Mouse (Mus musculus) urinary bladder, postnatal 10 days (tissue): ENCODE data around the gene Foxr1.
"Not testable (repeated sequence)": the region's sequence is repeated elsewhere in the genome, so short reads cannot be mapped to it uniquely, and the experiment has no call there.

Experiments
- DNase-seq: peaks from one replicate; pipeline ENCODE4 v3.0.0; 2022; ENCODE audit warnings: low spot score

Foxr1 gene

DNA sequence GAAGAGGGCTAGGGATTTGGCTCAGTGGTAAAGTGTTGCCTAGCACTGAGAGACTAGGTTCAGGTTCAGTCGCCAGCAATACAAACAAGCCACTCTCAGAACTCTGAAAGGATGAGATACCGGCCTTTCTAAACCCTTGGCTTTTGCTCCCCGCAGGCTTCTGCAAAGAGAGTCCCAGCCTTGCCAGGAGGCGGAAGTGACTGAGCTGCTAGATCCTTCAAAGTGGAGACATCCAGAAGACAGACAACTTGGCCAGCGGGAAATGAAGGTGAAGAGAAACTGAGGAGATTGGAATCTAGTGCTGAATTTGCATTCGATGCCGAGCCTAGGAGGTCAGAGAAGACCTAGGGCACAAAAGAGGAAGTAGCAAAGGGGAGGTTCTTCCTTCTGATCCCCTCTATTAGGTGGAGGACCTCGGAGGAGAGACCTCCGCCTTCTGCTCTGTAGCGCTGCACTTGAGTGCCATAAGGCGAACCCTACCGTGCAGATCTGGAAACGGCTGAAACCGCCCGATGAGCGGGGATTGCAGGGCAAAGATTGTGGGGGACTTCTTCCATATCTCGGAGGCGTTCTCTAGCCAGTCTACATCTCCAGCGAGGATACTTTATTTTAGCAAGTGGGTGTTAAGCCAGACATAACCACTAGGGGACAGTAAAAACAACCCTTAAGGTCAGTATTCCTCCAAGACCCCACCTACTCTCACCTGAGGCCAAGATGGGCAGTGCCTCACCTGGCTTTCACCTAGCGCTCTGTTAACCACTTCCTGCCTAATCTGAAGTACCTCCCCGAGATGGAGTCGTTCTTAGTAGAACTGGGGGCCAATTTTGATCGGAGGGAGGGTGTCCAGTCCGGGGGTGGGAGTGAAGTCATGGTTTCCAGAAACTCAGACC is 36.6 kb upstream of the Foxr1 start:
- no peak for DNase-seq

DNA sequence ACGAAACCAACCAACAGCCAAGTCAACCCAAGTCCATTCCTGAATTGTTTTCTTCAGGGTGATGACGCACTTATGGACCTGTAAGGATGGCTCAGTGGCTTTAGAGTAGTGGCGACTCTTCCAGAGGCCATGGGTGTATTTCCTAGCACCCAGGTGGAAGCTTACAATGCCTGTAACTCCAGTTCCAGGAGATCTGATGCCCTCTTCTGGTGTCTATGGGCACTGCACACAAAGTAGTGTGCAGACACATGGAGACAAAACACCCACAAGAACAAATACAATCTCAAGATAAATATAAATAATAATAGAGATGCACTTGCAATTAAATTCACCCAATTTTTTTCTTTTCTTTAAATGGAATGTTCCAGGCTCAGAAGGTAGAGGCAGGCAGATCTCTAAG is 35.0 kb upstream of the Foxr1 start:
- DNase-seq: no peak

DNA sequence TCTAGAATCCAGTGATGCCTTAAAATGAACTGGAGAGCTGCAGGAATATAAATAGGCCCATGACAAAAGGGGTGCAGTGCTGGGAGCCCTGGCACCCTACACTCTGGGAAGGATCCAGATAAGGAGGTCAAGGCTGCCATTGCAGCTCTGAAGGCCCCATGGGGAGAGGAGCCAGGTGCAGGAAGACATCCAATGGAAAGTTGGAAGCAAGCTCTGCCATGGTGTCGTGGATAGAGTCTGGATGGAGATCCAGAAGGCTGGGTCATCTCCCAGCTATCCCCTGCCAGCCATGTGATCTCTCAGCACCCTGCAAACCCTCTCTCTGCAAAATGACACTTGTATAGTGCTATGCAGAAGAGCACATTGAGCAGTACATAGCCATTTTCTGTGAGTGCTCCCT is 33.4 kb upstream of the Foxr1 start:
- no peak for DNase-seq

DNA sequence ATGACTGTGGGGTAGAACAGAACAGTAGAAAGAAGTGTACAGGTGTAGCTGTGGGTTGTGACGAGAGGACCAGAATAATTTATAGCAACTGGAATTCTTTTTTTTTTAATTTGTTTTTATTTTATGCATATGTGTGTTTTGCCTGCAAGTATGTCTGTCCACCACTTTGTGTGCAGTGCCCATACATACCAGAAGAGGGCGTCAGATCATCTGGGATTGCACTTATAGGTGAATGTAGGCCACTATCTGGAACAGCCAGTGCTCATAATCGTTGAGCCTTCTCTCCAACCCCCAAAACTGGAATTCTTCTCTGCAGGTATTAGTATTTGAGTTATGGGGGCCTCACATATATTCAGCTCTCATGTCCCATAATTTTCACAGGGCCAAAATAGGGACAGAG is 32.2 kb upstream of the Foxr1 start:
- DNase-seq: no peak

DNA sequence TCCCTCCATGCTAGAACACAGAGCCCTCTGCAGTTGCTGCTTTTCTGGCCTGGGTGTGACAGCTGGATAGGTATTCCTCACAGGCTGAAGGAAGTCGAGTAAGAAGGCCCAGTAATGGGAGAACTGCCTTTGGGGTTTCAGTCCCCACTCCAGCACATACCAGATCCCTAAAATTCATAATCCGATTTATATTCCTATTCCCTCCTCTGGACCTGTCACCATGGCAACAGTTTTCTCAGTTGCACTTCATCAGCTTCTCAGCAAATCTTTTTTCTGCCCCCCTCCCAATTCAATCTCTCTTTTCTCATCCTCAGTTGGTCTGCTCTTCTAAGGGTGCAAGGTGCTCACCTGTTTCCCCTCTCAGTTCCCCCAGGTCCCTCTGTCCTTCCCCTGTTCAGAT is 27.9 kb upstream of the Foxr1 start:
- DNase-seq: no peak

DNA sequence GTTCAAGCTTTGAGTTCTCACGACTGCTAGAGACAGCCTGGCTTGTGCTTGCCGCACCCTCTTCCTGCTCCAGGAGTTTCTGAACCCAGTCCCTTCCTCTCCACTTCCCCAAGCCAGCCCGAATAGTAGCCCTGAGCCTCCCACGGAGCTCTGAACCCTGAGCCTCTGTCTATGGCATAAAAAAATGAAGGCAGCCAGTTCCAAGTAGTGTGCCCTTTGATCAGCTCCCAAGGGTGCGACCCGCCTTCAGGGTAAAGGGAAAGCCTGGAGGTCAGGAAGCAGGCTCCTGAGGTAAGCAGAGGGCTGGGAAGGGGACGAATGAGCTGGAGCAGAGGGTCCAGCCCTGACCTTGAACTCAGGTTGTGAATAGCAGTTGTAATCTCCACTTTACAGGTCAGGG is 27.3 kb upstream of the Foxr1 start:
- DNase-seq: no peak

DNA sequence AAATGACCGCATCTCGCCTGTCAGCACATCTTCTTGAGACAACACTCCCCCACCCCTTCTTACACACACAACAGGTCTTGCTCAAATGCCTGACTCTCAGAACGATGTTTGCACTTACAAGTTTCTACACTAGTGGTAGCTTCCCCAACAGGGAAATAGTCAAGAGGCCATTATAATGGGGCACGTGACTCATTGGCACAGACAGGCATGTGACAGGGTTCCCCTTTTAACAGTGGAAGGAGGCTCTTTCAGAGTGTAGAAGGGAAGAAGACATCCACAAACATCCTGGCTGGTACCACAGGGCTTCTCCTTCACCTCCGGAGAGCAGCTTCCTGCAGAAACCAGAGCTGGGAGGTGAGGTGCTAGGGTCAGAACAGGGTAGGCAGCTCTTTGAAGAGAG is 21.0 kb upstream of the Foxr1 start:
- DNase-seq: no peak

DNA sequence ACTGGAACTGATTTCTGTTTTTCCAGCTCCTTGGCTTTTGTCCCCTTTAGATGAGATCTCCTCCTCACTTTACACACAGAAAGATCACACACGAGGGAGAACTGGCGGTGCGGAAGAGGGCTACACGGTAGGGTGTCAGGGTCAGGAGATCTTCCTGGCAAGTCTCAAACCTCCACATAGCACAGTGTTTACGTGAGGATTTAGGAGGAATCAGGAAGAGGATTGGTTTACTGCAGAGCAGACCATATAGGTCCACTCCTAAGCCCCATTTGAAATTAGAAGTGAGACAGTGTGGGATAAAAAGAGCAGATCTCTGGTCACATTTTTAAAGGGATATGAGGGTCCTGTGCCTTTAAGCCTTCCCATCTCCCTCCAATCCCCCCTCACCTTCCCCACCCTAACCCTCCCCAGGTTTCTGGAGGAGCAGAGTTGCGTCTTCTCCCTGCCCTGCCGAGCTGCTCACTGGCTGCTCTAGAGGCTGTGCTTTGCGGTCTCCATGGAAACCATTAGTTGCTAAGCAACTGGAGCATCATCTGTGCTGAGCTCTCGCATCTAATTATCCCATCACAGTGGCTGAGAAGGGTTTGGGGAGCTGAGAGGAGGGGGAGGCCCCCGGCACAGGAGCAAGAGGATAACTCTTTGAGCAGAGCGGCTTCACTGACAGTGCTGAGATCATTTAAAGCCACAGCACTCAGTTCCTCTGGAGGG is 16.3 kb upstream of the Foxr1 start:
- DNase-seq: no peak

DNA sequence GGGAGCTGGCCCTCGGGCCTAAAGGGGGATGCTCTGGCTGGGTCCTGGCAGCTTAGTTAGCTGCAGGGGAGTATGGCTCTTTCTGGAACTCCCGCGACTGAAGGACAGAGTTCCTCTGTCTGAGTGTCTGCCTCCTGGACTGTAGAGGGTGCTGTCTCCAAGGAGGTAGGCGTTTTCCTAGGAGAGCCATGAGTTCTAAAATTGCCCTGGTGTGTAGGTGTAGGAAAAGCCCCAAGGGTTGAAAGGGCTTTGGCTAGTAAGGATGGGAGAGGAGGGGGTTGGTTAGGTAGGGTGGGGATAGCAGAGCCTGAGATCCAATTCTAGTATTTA is 13.9 kb upstream of the Foxr1 start, which contains the start of gene Upk2:
Upk2 (minus strand) TSS at position 86 of the 330 bp plus-strand sequence.
- DNase-seq: no peak

DNA sequence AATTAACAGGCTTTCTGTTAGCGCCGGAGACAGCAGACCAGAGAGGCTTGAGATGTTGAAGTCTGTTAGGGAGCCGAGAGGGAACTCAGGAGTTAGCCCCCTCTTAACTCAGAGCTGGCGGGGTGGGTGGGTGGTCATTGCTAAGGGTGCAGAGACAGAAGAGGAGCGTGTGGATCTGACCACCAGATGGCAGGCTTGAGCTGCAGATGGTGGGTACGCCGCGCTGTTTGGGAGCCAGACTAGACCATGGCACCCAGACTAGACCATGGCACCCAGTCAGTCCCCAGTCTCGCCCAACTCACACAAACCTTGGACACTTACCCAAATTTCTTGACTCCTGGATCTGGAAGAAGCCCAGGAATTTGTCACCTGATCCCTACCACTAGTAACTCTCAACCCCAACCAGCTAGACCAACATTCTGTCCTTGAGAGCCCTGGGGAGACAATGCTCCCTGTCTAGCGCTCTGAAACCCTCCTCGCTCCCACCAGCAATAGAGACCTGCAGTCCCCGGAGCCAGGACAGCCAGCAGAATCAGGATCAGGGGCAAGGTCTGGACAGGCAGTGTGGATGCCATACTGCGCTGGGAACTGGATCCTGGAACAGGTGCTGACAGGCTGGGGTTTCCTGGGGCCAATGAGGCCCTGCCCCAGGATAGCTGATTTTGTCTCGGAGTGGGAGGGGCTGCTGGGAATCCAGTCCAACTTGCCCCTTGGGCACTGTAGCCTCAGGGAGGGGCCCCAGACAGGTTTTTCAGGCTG is 13.4 kb upstream of the Foxr1 start:
- peak; percentile 69 for DNase-seq

DNA sequence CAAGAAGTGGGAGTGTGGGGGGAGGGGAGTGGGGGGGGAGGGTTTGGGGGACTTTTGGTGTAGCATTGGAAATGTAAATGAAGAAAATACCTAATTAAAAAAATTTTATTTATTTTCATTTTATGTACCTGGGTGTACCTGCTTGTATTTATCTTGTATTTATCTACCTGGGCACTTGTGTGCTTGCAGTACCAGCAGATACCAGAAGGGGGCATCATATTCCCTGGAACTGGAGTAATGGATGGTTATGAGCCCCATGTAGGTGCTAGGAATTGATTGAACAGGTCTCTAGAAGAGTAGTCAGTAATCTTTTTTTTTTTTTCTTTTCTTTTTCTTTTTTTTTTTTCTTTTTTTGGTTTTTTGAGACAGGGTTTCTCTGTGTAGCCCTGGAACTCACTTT is 9.5 kb upstream of the Foxr1 start:
- no peak for DNase-seq

DNA sequence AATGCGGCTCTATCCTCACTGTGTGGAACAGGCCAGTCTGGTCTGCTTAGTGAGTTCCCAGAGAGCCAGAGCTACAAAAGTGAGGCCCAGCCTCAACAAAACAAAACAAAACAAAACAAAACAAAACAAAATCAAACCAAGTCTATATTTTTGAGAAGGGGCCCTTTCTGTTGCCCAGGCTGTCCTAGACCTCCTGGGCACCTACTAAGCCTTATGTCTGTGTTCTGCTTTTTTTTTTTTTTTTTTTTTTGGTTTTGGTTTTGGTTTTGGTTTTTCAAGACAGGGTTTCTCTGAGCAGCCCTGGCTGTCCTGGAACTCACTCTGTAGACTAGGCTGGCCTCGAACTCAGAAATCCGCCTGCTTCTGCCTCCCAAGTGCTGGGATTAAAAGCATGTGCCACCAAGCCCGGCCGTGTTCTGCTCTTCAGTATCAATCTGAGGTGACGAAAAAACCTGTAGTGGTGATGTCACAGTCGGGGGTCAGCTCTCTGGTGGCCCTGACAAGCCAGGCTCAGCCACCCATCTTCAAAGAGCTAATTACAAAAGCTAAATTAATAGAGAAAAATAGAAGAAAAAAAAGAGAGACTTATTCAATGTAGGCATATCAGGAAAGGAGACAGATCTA is 3.6 kb upstream of the Foxr1 start:
- DNase-seq: not testable (repeated sequence)

DNA sequence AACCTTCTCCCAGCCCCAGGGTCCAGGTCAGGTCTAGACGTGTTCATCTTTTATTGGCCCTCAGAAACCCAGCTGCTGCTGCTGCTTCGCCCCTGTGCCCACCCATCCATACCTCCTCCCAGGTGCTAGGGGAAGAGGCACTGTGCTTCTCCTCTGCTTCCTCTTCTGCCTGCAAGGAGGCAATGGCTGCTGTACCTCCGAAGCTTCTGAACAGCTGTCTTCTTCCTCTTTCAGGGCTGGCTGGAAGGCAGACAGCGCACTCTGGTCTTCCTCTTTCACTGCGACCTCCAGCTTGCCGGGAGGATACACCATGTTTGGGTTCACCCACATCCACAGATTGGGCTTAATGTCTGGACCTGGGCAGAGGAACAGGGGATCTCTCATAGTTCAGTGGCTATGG is 5.2 kb downstream of the Foxr1 start:
- DNase-seq: no peak

DNA sequence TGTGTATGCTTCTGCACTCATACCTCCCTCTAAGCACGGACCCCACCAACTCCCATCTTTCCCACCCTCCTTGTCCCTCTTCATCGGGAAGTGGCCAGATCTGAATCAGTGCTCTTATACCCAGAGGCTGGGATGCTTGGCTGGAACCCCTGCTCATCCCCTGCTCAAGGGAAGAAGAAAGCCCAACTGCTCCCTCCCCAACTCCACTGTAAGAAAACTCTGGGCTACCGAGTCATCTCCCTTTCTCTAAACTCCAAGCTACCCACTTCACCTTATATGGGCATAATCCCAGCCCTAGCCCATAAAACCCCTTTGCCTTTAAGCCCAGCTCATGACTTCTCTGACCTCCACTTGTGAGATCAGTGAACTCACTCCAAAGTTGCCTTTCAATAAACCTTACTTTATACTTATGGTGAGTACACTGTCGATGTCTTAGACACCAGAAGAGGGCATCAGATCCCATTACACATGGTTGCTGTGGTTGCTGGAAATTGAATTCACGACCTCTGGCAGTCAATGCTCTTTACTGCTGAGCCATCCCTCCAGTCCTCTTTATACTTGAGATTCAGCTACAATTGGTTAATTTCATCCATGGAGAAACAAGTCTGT is 8.3 kb downstream of the Foxr1 start:
- DNase-seq: no peak

DNA sequence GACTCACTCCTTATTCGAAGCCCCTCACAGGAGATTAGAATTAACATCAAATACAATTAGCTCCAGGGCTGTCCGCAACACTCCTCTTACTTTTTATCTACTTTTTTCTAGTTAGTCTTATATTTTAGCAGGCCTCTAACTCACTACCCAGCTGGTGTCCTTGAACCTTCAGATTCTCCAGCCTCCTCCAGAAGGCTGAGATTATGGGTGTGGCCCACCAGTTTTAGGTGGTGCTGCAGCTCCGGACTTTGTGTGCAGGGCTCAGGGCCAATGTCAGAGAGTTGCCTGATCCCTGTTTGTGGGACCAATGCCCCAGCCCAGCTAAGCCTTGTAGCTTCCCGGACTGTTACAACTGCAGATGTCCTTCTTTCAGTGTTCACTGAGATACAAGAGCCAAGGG is 17.4 kb downstream of the Foxr1 start:
- DNase-seq: no peak

DNA sequence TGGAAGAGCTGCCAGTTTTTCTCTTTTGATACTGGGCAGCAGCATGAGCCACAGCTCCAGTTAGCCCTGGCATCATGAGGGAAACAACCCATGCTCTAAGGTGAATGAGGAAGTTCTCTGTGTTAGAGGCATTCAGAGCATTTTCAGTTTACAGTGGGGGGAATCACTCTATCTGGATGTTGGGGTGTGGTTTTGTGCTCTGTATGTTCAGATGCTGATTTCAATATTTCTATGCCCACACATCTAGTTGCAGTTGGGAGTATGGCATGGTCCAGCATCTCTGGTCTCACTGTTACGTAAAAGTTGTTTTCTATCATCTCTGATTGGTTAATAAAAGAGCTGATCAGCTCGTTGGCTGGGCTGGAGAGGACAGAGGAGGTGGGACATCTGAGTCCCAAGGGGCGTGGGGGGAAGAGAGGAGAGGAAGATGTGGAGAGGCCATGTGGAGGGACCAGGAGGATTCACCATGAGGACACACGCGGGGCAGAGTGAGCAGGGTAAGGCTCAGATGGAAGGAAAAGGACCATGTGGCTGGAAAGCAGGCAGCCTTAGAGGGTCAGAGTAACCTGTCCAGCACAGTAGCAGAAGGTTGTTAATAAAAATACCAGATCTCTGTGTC is 20.5 kb downstream of the Foxr1 start:
- DNase-seq: no peak

DNA sequence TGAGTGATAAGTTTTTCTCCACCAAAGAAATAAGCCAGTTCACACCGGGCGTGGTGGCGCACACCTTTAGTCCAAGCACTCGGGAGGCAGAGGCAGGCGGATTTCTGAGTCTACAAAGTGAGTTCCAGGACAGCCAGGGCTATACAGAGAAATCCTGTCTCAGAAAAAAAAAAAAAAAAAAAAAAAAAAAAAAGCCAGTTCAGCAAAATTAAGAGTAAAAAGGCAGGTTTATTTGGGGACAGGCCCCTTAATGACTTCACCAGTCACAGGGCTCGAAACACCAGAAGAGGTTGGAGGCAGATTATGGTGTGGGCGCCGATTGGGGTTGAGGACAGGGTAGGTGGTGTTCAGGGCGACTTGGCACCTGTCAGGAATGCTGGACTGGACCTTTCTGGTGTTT is 21.2 kb downstream of the Foxr1 start:
- DNase-seq: not testable (repeated sequence)

DNA sequence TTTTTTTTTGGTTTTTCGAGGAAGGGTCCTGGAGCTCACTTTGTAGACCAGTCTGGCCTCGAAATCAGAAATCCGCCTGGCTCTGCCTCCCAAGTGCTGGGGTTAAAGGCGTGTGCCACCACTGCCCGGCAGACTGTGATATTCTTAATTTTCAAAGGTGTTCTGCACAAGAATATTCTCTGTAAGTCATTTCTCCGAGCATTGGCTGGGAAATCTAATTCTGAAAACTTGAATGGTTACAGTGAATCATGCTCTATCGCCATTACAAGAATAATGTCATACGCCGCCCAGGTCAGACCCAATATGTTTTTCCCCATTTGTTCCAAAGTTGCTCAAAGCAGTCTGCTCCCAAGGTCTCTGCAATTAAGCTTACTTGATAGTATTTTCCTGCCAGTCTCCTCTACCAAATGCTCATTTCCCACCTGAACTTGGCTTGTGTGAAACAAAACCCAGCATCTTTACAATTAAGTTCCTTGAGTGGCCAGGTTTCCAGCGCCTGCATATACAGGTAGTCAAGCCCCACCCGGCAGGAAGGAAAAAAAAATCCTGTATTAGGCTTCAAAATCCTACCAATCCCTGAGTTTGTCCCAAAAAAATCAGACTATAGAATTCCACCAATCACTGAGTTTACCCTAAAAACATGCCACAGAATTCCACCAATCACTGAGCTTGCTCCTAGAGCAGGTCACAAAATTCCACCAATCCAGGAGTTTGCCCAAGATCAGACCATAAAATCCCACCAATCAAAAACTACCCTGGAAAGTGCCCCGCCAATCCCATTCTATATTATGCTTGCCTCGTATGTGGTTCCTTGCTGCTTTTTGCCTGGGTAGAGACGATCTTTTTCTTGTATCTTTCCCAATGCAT is 22.2 kb downstream of the Foxr1 start, which contains the start of gene Ccdc84:
Ccdc84 (minus strand) TSS at position 51 of the 867 bp plus-strand sequence.
- no peak for DNase-seq

DNA sequence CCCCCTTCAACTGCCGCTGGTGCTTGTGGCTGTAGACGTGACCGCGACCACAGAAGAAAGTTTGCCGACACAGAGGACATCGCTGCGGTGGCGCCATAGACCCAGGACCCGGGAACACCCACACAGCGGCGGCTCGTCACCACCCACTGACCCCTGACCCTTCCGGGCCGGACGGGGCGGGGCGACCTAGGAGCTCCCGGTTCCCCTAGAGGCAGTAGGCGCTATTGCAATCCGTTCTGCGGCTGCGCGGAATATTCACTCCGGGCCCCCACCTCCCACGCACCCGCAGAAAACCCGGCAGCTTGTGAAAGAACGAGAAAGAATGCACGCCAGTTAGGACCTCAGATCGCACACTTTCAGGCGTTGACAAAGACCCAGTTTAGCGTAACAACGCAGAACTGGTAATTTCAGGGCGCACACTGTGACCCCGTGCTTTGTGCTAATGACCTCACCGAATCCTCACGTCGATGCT is 23.0 kb downstream of the Foxr1 start:
- DNase-seq: peak; percentile 86

DNA sequence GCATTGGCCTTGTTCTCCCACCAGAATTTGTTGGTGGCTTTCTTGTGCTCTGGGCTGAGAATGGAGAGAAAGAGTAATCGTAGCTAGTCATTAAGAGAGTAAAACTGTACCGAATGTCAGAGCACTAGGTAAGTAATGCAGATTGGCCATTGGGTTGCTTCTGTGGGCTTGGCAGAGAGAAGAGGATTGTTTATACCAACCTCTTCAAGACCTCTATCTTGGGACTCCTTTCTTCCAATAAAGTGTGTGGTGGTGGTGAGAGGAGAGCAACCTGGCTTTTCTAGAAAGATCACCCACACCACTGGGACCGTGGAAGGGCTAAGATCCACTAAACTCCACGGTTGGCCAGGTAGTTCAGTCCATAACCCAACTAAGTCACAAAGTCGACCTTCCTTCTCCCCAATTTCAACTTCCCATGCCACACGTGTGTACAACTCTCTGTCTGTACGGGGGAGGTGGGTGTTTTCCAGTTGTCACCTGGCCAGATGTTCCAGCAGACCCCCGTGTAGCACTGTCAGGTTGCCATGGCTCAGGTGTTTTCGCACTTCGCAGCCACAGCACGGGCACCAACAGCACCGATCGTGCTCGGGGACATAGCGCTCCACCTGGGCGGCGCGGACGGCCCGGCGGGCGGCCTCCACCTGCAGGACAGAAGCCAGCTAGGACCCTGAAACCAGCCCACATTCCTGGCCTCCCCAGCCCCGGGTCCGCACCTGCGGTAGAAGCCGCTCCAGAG is 23.6 kb downstream of the Foxr1 start:
- DNase-seq: no peak
